Mouse (Mus musculus) neural tube, embryonic 15.5 days (tissue): ENCODE data around the gene Gm4177. TPM values are rescaled to one million over a fixed set of nuclear protein-coding genes. Genes with fewer than 3 reads are reported as not detected.
"Not testable (repeated sequence)": the region's sequence is repeated elsewhere in the genome, so short reads cannot be mapped to it uniquely, and the experiment has no call there.

Experiments
- ATAC-seq: fragments of 200-750 bp; cut with Nextera tagmentation; 2 replicates; pipeline ENCODE4 v1.8.0; 2017; ENCODE audit warnings: mild to moderate bottlenecking, moderate TSS enrichment, moderate library complexity; ENCODE audit not compliant: low FRiP score
- H3K27ac ChIP-seq: fragments of 300-500 bp; sonication (generic); replicated peaks from 2 replicates; pipeline ENCODE4 v1.5.1; 2015; ENCODE audit warnings: mild to moderate bottlenecking, inconsistent platforms
- H3K27me3 ChIP-seq: fragments of 300-500 bp; sonication (generic); replicated peaks from 2 replicates; pipeline ENCODE4 v1.6.1; 2015; ENCODE audit warnings: inconsistent platforms
- H3K36me3 ChIP-seq: fragments of 300-500 bp; sonication (generic); 2 replicates; pipeline ENCODE4 v1.6.1; 2015; ENCODE audit warnings: inconsistent platforms
- H3K4me1 ChIP-seq: fragments of 300-500 bp; sonication (generic); 2 replicates; pipeline ENCODE4 v1.6.1; 2015; ENCODE audit warnings: inconsistent platforms
- H3K4me2 ChIP-seq: fragments of 300-500 bp; sonication (generic); 2 replicates; pipeline ENCODE4 v1.6.1; 2015; ENCODE audit warnings: inconsistent platforms, mild to moderate bottlenecking, moderate library complexity
- H3K4me3 ChIP-seq: fragments of 300-500 bp; sonication (generic); replicated peaks from 2 replicates; pipeline ENCODE4 v1.5.1; 2015; ENCODE audit warnings: mild to moderate bottlenecking, inconsistent platforms
- H3K9ac ChIP-seq: fragments of 300-500 bp; sonication (generic); replicated peaks from 2 replicates; pipeline ENCODE4 v1.6.1; 2015; ENCODE audit warnings: mild to moderate bottlenecking, inconsistent platforms
- H3K9me3 ChIP-seq: fragments of 300-500 bp; sonication (generic); replicated peaks from 2 replicates; pipeline ENCODE4 v1.6.1; 2016; ENCODE audit warnings: inconsistent platforms
- WGBS: fragments of 180-500 bp; shearing (Covaris S2); methylation state at CpG from one replicate; pipeline ENCODE4 v1.1.7; 2015; ENCODE audit warnings: mixed read lengths; 5-methylcytosine and 5-hydroxymethylcytosine counted together
- polyA plus RNA-seq: library from polyadenylated mRNA; unstranded; fragments of >200 nt; fragmentation: Nextera tagmentation; extraction: Ambion mirVana; gene quantifications from 2 replicates; pipeline ENCODE4 v1.2.1, GENCODE M21; 2015

Gene Gm4177
- polyA plus RNA-seq, result not detected in 2 replicates

DNA sequence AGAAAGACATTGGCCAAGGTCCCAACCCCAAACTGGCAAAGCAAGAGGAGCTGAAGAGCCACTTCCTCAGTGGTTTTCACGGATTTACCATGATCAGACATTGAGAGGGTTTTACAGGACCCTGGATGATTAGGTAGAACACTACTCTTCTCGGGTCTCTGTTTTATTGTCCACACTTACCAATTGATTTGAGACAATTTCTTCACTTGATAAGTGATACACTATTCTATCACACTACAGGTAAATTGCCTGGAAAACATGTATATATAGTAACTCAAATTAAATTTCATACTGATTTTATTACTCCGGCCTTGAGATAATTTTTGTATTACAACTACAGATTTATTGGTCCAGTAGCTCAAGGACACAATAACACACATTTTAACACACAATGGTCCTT, at the start of gene Gm4177:
Gene Gm4177, minus strand, starts transcription at position 101 of the 400 bp plus-strand sequence.
- H3K9ac ChIP-seq, H3K9me3 ChIP-seq, H3K4me3 ChIP-seq, H3K4me2 ChIP-seq, ATAC-seq, H3K4me1 ChIP-seq, H3K36me3 ChIP-seq, H3K27me3 ChIP-seq, H3K27ac ChIP-seq: not testable (repeated sequence)
- WGBS, result no CpG with 5 or more reads among the region's 3 CpGs

DNA sequence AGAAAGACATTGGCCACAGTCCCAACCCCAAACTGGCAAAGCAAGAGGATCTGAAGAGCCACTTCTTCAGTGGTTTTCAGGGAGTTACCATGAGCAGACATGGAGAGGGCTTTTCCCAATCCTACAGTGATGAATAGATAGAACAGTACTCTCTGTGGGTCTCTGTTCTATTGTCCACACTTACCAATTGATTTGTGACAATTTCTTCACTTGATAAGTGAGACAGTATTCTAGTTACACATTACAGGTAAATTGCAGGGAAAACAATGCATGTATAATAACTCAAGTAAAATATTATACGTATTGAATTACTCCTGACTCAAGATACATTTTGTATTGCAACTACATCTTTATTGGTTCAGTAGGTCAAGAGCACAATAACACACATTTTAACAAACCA, 47.6 kb upstream of the Gm4177 start, which contains the start of gene Gm5725:
Gene Gm5725, minus strand, starts transcription at position 101 of the 400 bp plus-strand sequence.
- not testable (repeated sequence) for H3K4me2 ChIP-seq, H3K36me3 ChIP-seq, H3K4me3 ChIP-seq, H3K27me3 ChIP-seq, H3K9ac ChIP-seq, ATAC-seq, H3K27ac ChIP-seq, H3K9me3 ChIP-seq, H3K4me1 ChIP-seq
- no CpG with 5 or more reads among the region's 1 CpGs for WGBS

DNA sequence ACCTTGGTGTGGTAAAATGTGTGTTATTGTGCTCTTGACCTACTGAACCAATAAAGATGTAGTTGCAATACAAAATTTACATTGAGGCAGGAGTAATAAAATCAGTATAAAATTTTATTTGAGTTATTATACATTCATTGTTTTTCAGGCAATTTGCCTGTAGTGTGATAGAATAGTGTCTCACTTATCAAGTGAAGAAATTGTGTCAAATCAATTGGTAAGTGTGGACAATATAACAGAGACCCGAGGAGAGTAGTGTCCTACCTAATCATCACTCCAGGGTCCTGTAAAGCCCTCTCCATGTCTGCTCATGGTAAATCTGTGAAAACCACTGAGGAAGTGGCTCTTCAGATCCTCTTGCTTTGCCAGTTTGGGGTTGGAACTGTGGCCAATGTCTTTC, 35.5 kb upstream of the Gm4177 start, which contains the start of gene Vmn1r135:
Gene Vmn1r135, plus strand, starts transcription at position 301 of the 400 bp plus-strand sequence.
- H3K27ac ChIP-seq, ATAC-seq, H3K4me2 ChIP-seq, H3K27me3 ChIP-seq, H3K4me1 ChIP-seq, H3K9me3 ChIP-seq, H3K36me3 ChIP-seq, H3K4me3 ChIP-seq, H3K9ac ChIP-seq: not testable (repeated sequence)
- no CpG with 5 or more reads among the region's 1 CpGs for WGBS

DNA sequence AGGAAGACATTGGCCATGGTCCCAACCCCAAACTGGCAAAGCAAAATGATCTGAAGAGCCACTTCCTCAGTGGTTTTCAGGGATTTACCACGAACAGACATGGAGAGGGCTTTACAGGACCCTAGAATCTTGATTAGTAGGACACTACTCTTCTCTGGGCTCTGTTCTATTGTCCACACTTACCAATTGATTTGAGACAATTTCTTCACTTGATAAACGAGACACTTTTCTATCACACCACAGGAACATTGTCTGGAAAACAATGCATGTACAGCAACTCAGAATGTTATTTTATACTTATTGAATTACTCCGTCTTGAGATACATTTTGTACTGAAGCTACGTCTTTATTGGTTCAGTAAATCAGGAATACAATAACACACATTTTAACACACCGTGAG, 35.2 kb downstream of the Gm4177 start, which contains the start of gene Gm4175:
Gene Gm4175, minus strand, starts transcription at position 101 of the 400 bp plus-strand sequence.
- not testable (repeated sequence) for ATAC-seq, H3K27ac ChIP-seq, H3K9me3 ChIP-seq, H3K4me1 ChIP-seq, H3K36me3 ChIP-seq, H3K27me3 ChIP-seq, H3K4me3 ChIP-seq, H3K4me2 ChIP-seq, H3K9ac ChIP-seq
- no CpG with 5 or more reads among the region's 5 CpGs for WGBS

Other genes with a start within 250 kb of the Gm4177 start
- gene Vmn1r132, start 182.6 kb downstream of the Gm4177 start, polyA plus RNA-seq, result not detected in 2 replicates
- gene Gm4175, start 35.3 kb downstream of the Gm4177 start, polyA plus RNA-seq, result not detected in 2 replicates
- not detected in 2 replicates for gene Vmn1r135, start 35.6 kb upstream of the Gm4177 start, polyA plus RNA-seq
- not detected in 2 replicates for gene Gm5725, start 47.5 kb upstream of the Gm4177 start, polyA plus RNA-seq
- not detected in 2 replicates for gene Gm5891, start 124.6 kb upstream of the Gm4177 start, polyA plus RNA-seq
- not detected in 2 replicates for gene Vmn1r137, start 197.9 kb upstream of the Gm4177 start, polyA plus RNA-seq
- gene Vmn1r138, start 232.2 kb upstream of the Gm4177 start, polyA plus RNA-seq, result not detected in 2 replicates